Mouse (Mus musculus) hindbrain, embryonic 14.5 days (tissue): ENCODE data around the gene Mmachc. TPM values are rescaled to one million over a fixed set of nuclear protein-coding genes. Genes with fewer than 3 reads are reported as not detected.

Experiments
- ATAC-seq: fragments of 200-750 bp; cut with Nextera tagmentation; 2 replicates; pipeline ENCODE4 v1.8.0; 2017; ENCODE audit warnings: moderate number of reproducible peaks, mild to moderate bottlenecking, moderate TSS enrichment, moderate library complexity; ENCODE audit not compliant: low FRiP score
- DNase-seq: peaks from one replicate; pipeline ENCODE4 v3.0.0-alpha.2; 2015; ENCODE audit warnings: low spot score
- H3K27ac ChIP-seq: fragments of 300-500 bp; sonication (generic); 2 replicates; pipeline ENCODE4 v1.5.1; 2014; ENCODE audit warnings: mild to moderate bottlenecking, moderate library complexity
- H3K27me3 ChIP-seq: fragments of 300-500 bp; sonication (generic); 2 replicates; pipeline ENCODE4 v1.6.1; 2014; ENCODE audit warnings: mild to moderate bottlenecking, low read length, mixed read lengths; ENCODE audit not compliant: control insufficient read depth, insufficient read depth
- H3K36me3 ChIP-seq: fragments of 300-500 bp; sonication (generic); replicated peaks from 2 replicates; pipeline ENCODE4 v1.6.1; 2014; ENCODE audit not compliant: control insufficient read depth, insufficient read depth
- H3K4me1 ChIP-seq: fragments of 300-500 bp; sonication (generic); replicated peaks from 2 replicates; pipeline ENCODE4 v1.6.1; 2014; ENCODE audit warnings: antibody characterized with exemption, low read length, mixed read lengths; ENCODE audit not compliant: control insufficient read depth, insufficient read depth
- H3K4me2 ChIP-seq: fragments of 300-500 bp; sonication (generic); replicated peaks from 2 replicates; pipeline ENCODE4 v1.6.1; 2014; ENCODE audit warnings: mild to moderate bottlenecking, moderate library complexity
- H3K4me3 ChIP-seq: fragments of 300-500 bp; sonication (generic); replicated peaks from 2 replicates; pipeline ENCODE4 v1.5.1; 2014; ENCODE audit warnings: mild to moderate bottlenecking, low read length
- H3K9ac ChIP-seq: fragments of 300-500 bp; sonication (generic); 2 replicates; pipeline ENCODE4 v1.6.1; 2014
- H3K9me3 ChIP-seq: fragments of 300-500 bp; sonication (generic); 2 replicates; pipeline ENCODE4 v1.6.1; 2016; ENCODE audit warnings: low read length; ENCODE audit not compliant: control insufficient read depth
- WGBS: fragments of 180-500 bp; shearing (Covaris S2); extraction: QIAGEN DNeasy Blood & Tissue Kit; methylation state at CpG from one replicate; pipeline ENCODE4 v1.1.7; 2014; 5-methylcytosine and 5-hydroxymethylcytosine counted together
- polyA plus RNA-seq: library from polyadenylated mRNA; unstranded; fragments of >200 nt; fragmentation: Nextera tagmentation; extraction: Ambion mirVana; gene quantifications from 2 replicates; pipeline ENCODE4 v1.2.1, GENCODE M21; 2014

Mmachc gene
- polyA plus RNA-seq, 1 experiment from 2014 or later = 14.8 TPM

DNA sequence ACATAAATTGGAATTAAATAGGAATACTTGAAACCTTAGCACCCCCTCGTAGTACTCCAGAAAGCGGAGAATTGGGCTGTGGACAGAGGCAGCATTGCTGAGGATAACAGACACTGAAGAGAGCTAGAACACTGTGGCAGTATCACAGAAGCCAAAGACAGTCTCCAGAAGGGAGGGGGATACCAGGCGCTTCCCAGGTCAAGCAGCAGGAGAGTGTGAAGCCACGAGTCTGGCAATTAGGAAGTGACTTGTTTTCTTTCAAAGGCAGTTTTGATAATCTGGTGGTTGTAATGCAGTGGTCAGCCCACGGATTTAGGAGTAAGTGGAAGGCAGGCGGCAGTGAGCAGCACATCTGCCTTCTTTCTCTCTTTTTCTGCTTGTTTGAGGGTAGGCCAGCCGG is 14.0 kb upstream of the Mmachc start:
- ATAC-seq (no peak), DNase-seq (no peak)
- no peaks in the 10 kb centered on the region for H3K9me3 ChIP-seq
- H3K27me3 ChIP-seq = no peaks in the 10 kb centered on the region
- H3K9ac ChIP-seq = no peak overlapping the region
- H3K4me2 ChIP-seq = peak overlapping the region; percentile 86; the same call in 1 of the 2 replicates
- no peaks in the 10 kb centered on the region for H3K36me3 ChIP-seq
- H3K4me1 ChIP-seq = peaks cover 6% of the 10 kb centered on the region; the same call in 1 of the 2 replicates
- no peak overlapping the region for H3K27ac ChIP-seq
- no peak overlapping the region for H3K4me3 ChIP-seq
- 43% methylated on average over 7 of the region's 7 CpGs for WGBS

DNA sequence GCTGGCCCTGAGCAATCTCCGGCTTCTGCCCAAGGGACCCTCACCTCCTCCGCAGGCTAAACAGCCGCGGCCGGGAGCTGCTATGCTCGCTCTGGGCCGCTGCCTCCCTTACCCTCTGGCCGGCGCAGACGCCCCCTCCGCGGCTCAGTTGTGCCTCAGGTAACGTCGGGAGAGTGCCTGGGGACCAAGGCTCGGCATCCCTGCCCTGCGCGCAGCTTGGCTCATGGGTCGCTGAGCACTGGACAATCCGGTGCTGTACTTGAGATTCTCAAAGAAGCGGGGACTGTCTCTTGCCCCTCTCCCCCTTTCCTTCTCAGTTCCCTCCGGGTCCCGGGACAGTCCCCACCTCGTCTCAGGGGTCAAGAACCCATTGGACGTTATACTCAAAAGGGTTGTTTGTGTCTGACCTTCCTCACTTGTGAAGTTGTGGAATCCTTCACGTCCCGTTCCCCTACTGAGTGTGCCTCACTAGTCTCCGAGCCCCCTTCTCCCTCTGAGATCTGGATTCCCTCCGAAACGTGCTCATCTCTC is 13.0 kb upstream of the Mmachc start:
- no peaks in the 10 kb centered on the region for H3K27me3 ChIP-seq
- H3K36me3 ChIP-seq = no peaks in the 10 kb centered on the region
- H3K9me3 ChIP-seq = no peaks in the 10 kb centered on the region
- WGBS = under 1% methylated on average over 29 of the region's 29 CpGs
- peaks cover 6% of the 10 kb centered on the region; the same call in 1 of the 2 replicates for H3K4me1 ChIP-seq
- ATAC-seq (no peak), DNase-seq (no peak)
- no peak overlapping the region for H3K27ac ChIP-seq
- H3K4me2 ChIP-seq = peak overlapping the region; percentile 86
- H3K9ac ChIP-seq = peak overlapping the region; percentile 69
- peak overlapping the region; percentile 70 for H3K4me3 ChIP-seq

DNA sequence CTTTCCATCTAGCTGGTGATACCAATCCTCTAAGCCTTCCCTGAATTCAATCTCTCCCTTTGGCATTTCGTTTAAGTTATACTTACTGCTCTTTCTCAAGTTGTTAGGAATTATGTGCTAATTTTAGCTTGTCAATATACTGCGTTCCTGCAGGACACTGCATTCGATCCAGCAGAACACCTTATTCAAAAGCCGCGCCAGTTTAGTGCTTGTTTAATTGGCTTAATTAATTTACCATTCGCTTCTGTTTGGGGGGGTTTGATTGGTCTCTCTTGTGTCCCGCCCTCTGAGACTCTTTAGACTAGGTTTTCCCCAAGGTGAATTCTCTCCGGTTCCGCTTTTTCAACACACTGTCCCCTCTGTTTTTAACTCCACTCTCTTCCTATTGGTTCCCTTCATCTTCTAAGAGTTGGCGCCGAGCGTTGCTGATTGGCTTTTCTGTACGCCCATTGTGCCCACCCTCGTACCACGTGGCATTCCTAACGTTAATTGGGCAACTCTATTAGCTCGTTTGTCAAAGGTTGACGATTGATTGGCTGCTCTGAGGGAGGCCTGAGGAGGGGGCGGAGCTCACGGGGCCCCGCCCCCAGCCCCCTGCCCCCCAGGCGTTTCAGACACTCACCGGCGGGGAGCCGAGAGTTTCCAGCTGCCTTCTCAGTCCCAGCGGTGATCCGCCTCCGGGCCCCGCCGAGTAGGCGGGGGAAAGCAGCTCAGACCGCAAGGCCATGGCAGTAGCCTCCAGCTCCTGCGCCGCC is 12.3 kb upstream of the Mmachc start, which contains the start of gene Tesk2:
Tesk2 (plus strand) TSS at position 606 of the 755 bp plus-strand sequence.
- Histone ChIP-seq H3K27ac (no peak within 1 kb of the TSS), H3K9me3 (no peaks in the 10 kb centered on the region), H3K27me3 (no peaks in the 10 kb centered on the region), H3K4me3 (peak within 1 kb of the TSS; percentile 70), H3K4me1 (peaks cover 6% of the 10 kb centered on the region; the same call in 1 of the 2 replicates), H3K4me2 (peak within 1 kb of the TSS; percentile 86), H3K9ac (peak within 1 kb of the TSS; percentile 69), H3K36me3 (no peaks in the 10 kb centered on the region)
- ATAC-seq (peak; percentile 98), DNase-seq (peak; percentile 96)
- under 1% methylated on average over 34 of the region's 34 CpGs for WGBS

GRCm38 (mm10) chr4:116719396-116719795 is 11.2 kb upstream of the Mmachc start:
- Histone ChIP-seq H3K4me2 (no peak overlapping the region), H3K4me1 (peaks cover 6% of the 10 kb centered on the region; the same call in 1 of the 2 replicates), H3K27ac (no peak overlapping the region), H3K9me3 (no peaks in the 10 kb centered on the region), H3K27me3 (no peaks in the 10 kb centered on the region), H3K9ac (no peak overlapping the region), H3K4me3 (no peak overlapping the region), H3K36me3 (no peaks in the 10 kb centered on the region)
- peak; percentile 89 for DNase-seq
- ATAC-seq = 0 out of 2 replicates have a peak, but pooled peaks have one; percentile 26
- WGBS = 15% methylated on average over 3 of the region's 3 CpGs

DNA sequence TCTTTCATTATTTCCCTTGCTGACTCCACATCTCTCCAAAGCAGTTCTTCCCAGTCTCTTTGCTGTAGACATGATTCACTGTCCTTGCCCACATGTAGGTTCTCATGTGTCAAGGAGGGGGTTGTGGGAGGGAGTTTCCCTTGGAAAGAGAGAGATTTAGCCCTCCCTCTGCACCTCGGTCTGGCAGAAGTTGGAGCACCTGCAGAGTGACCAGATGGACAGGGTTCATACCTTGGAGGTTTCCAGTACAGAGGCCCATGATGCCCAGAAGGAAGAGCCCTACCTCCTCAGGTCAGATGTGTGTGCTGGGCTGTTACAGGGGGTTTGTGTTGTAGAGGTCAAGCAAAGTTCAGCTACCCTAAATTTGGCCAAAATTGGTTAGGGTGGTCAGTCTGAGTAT is 4.3 kb upstream of the Mmachc start:
- Histone ChIP-seq H3K4me1 (peaks cover 4% of the 10 kb centered on the region; the same call in 1 of the 2 replicates), H3K27me3 (no peaks in the 10 kb centered on the region), H3K27ac (no peak overlapping the region), H3K4me3 (no peak overlapping the region), H3K9me3 (no peaks in the 10 kb centered on the region), H3K4me2 (no peak overlapping the region), H3K36me3 (no peaks in the 10 kb centered on the region), H3K9ac (no peak overlapping the region)
- WGBS = 88% methylated on average over 1 of the region's 1 CpGs
- no peak for ATAC-seq
- DNase-seq = no peak

GRCm38 (mm10) chr4:116710154-116710553 is 1.9 kb upstream of the Mmachc start:
- no peak overlapping the region for H3K4me3 ChIP-seq
- H3K27me3 ChIP-seq = no peaks in the 10 kb centered on the region
- no peak for DNase-seq
- H3K4me2 ChIP-seq = no peak overlapping the region
- H3K9me3 ChIP-seq = no peaks in the 10 kb centered on the region
- H3K36me3 ChIP-seq = no peaks in the 10 kb centered on the region
- WGBS = 94% methylated on average over 2 of the region's 2 CpGs
- H3K4me1 ChIP-seq = peaks cover 8% of the 10 kb centered on the region; the same call in 1 of the 2 replicates
- no peak overlapping the region for H3K27ac ChIP-seq
- H3K9ac ChIP-seq = no peak overlapping the region
- ATAC-seq = no peak

DNA sequence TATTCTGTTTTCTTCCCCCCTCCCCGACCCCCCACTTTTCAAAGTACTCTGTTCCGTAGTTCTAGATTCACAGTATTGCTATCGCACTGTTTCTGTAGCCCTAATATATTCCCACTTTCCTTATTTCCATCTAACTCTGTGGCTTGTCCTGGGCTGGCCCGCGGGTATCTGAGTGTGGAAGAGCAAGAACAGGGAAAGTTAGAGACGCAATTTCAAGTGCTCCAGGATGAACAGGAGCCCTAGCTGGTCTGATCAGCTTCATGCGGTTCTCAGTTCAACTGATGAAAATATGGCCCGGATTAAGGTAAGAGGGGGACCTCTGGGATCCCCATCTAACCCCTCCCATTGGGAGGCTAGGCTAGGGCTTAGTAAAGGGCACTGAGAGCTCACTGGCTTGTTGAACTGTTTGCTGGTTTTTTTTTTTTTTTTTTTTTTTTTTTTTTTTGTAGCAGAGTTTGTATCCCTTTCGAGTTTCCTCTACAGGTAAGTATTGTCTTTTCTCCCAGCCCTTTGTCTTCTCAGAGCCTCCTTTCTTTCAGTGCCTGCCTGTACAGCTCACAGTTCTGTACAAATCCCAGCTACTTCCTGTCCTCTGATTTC is 685 bp upstream of the Mmachc start:
- Histone ChIP-seq H3K4me3 (peak overlapping the region; percentile 41), H3K27ac (no peak overlapping the region), H3K9me3 (no peaks in the 10 kb centered on the region), H3K27me3 (no peaks in the 10 kb centered on the region), H3K36me3 (no peaks in the 10 kb centered on the region), H3K4me2 (peak overlapping the region; percentile 70), H3K4me1 (peaks cover 8% of the 10 kb centered on the region; the same call in 1 of the 2 replicates), H3K9ac (peak overlapping the region; percentile 52)
- DNase-seq = no peak
- no peak for ATAC-seq
- WGBS = 8% methylated on average over 9 of the region's 9 CpGs

DNA sequence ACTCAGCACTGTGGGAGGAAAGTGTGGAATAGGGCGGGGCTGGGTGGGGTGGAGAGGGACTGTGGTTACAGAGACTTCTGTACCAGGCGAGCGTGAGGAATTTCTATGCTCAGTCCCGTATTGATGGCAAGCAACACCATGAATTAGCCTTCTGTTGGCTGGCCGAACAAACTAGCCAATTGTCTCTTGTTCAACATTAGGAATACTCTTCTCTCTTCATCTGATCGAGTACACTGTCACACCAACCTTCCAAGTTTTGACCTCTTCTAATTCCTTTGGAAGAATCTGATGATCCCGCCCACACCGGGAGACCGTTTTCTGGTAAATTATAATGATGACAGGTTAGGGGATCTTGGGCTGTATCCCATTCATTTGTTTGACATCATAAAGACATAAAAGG is 540 bp downstream of the Mmachc start:
- H3K36me3 ChIP-seq = peaks cover 10% of the 10 kb centered on the region; the same call in 1 of the 2 replicates
- peak overlapping the region; percentile 75 for H3K4me2 ChIP-seq
- DNase-seq = no peak
- H3K9ac ChIP-seq = peak overlapping the region; percentile 64
- H3K4me1 ChIP-seq = peaks cover 8% of the 10 kb centered on the region; the same call in 1 of the 2 replicates
- peak; percentile 1; the same call in 1 of the 2 replicates for ATAC-seq
- no peak overlapping the region for H3K27ac ChIP-seq
- 27% methylated on average over 9 of the region's 9 CpGs for WGBS
- H3K27me3 ChIP-seq = no peaks in the 10 kb centered on the region
- no peaks in the 10 kb centered on the region for H3K9me3 ChIP-seq
- H3K4me3 ChIP-seq = peak overlapping the region; percentile 53

DNA sequence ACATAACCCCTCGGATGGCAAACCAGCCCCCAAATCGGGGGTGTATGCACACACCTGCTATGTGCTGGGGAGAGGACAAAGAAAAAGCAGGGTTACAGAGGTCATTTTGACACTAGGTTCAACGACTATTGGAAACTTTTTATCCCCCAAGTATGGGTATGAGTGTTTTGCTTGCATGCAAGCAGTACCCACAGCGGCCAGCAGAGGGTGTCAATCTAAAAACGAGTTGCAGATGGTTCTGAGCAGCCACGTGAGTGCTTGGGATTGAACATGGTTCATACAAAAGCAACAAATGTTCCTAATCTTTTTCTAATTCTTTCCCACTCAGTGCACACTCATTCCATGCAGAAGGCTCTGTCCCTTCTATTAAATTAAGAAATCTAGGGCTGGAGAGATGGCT is 4.4 kb downstream of the Mmachc start:
- Histone ChIP-seq H3K4me1 (peaks cover 6% of the 10 kb centered on the region; the same call in 1 of the 2 replicates), H3K9ac (no peak overlapping the region), H3K9me3 (no peaks in the 10 kb centered on the region), H3K36me3 (peaks cover 26% of the 10 kb centered on the region), H3K4me3 (no peak overlapping the region), H3K27me3 (no peaks in the 10 kb centered on the region), H3K27ac (no peak overlapping the region), H3K4me2 (no peak overlapping the region)
- DNase-seq = peak; percentile 59
- no peak for ATAC-seq
- WGBS = 40% methylated on average over 6 of the region's 6 CpGs
